Mouse (Mus musculus) brain, embryonic 14.5 days (tissue): ENCODE data around the gene Aip. TPM values are rescaled to one million over a fixed set of nuclear protein-coding genes. Genes with fewer than 3 reads are reported as not detected.
"Not testable (repeated sequence)": the region's sequence is repeated elsewhere in the genome, so short reads cannot be mapped to it uniquely, and the experiment has no call there.

Source experiments
- DNase-seq: peaks from one replicate; pipeline ENCODE4 v3.0.0-alpha.2; 2011; ENCODE audit warnings: low read depth
- CTCF ChIP-seq: fragments of 200-500 bp; IDR thresholded peaks from 2 replicates; pipeline ENCODE4 v1.5.1; 2012; ENCODE audit warnings: inconsistent platforms, mild to moderate bottlenecking, moderate library complexity, borderline replicate concordance; ENCODE audit not compliant: insufficient read depth, insufficient read length; ENCODE audit errors: extremely low read depth
- POLR2A ChIP-seq: fragments of 200-500 bp; IDR thresholded peaks from 2 replicates; pipeline ENCODE4 v1.6.1; 2012; ENCODE audit warnings: mild to moderate bottlenecking, inconsistent platforms, borderline replicate concordance; ENCODE audit not compliant: poor library complexity, insufficient read depth, insufficient read length, severe bottlenecking; ENCODE audit errors: extremely low read depth
- polyA plus RNA-seq: library from polyadenylated mRNA; depleted of rRNA; stranded (reverse); fragments of >200 nt; gene quantifications from 2 replicates; pipeline ENCODE4 v1.2.3, GENCODE M21; 2012

Gene Aip
- polyA plus RNA-seq, 1 experiment, result 88.6 TPM

DNA sequence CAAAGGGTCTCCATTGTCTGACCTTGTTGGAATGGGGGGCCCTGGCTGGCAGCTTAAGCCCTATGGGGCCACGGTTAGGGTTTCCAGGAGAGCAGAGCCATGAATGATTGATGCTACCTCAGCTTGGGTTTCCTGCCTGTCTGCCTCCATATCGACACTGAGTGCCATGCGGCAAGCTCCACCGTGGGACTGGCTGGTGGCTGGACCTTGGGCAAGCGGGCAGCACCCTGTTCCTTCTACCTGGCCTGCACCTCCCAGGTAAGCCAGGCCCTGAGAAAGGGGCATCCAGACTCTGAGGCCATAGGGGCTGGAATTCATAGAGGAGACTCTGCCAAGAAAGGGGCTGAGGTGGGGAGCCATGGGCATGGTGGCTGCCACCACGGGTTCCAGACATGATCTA lies 14.5 kb upstream of the Aip start:
- DNase-seq, result no peak
- TF ChIP-seq CTCF, result no peak

DNA sequence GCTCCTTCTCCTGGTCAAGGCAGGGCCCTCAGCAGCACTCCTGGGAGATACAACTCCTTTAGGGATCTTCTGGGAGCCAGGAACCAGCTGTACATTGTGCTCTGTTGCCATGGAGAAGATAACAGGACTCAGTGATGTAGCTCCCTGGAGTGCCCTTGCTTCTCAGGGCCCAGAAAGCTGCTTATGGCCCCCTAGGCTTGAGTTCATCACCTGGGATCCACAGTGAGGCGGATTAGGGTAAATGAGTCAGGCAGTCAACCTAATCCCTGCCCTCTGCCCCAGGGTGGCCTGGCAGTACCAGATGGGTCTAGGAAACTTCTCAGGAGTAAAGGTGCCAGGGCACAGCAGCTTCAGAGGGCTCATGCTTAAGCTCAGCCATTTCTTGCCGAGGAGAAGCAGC lies 13.8 kb upstream of the Aip start, which contains the start of gene Gpr152:
Gene Gpr152, plus strand, starts transcription at position 342 of the 400 bp plus-strand sequence.
- DNase-seq, result no peak
- no peak for TF ChIP-seq POLR2A
- TF ChIP-seq CTCF, result no peak

DNA sequence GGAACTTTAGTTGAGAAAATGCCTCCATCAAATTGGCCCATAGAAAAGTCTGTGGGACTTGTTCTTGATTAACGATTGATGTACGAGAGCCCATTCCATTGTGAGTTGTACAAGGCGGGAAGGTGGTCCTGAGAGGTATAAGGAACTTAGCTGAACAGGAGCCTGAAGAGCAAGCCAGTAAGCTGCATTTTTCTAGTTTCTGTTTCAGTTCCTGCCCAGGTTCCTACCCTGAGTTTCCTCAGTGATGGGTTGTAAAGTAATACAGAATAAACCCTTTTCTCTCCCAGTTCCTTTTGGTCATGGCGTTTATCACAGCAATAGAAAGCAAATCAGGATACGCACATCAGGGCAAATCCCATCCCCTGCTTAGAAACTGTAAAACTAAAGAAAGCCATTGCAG lies 12.3 kb upstream of the Aip start:
- TF ChIP-seq POLR2A (no peak), CTCF (no peak)
- DNase-seq, result no peak

DNA sequence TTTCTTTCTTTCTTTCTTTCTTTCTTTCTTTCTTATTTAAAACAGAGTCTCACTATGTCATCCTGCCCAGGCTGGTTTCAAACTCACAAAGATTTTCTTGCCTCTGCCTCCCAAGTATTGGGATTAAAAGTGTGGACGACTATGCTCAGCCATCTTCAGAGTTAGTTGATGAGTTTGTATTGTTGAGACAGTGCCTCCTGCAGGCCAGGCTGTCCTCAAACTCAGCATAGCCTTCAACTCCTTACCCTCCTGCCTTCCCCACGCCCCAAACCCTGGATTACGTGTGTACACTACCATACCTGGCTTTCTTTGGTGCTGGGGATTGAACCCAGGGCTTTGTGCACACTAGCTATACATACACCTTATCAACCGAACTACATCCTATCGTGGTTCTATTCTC lies 10.8 kb upstream of the Aip start:
- no peak for TF ChIP-seq POLR2A
- no peak for TF ChIP-seq CTCF
- DNase-seq, result no peak

DNA sequence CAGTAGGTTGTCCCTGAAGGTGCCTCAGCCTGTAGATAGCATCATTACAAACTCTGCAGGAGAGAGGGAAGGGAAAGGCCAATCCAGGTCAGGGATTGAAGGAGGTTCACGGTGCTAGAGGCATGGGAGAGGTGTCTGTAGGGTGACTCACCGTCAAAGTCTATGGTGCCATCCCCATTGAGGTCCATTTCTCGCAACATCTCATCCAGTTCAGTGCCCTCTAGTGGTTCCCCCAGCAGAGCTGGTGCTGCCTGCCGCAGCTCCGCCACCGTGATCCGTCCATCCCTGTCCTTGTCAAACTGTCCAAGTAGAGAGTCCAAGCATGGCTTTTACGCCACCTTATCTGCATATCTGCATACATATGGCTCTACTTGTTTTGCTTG lies 10.3 kb upstream of the Aip start:
- DNase-seq, result not testable (repeated sequence)
- TF ChIP-seq CTCF, result peak; percentile 16; the same call in 1 of the 2 replicates

DNA sequence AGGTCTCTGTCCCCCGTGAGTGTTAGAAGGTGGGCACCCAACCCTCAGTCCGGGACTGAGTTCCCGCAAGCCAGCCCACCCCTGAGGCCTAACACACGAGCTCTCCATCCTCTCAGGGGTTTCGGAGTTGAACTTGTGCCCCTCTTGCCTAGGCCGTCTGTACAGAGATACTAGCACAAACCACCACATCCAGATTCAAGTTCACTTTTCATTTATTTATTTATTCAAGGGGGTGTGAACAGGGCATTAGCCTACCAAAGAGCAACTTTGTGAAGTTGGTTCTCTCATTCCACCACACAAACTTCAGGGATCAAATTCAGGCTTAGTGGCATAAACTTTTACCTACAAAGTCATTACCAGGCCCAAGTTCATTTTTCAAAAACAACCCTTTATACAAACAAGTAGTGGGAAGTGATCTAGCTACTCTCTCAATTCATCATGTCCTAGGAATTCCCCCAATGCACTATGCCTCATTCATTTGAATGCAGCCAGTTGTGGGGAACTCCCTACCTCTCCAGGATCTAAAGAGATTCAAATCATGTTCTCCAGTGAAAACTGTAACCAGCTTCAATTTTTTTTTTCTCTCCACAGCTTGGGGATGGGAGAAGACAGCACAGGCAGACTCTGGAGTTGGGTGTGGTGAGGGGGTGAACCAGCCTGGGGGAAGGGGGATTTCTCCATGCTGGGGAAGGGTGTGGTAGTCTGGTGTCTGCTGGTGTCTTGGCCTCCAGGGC lies 9.7 kb upstream of the Aip start:
- DNase-seq, result not testable (repeated sequence)

DNA sequence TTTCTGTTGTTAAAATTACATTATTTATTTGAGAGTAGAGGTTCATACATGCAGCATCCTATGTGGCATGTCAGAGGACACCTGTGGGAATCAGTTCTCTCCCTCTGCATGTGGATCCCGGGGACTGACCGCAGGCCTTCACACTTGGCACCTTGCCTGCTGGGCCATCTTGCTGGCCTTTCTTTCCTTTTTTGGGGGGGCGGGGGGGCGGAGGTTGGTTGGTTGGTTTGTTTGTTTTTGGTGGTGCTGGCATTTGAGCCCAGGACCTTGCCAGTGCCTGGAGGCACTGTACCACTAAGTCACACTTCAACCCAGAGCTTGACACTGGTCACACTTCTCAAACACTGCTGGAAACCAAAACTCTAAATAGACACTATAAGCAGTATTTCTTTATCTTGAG lies 8.7 kb upstream of the Aip start:
- DNase-seq, result no peak
- TF ChIP-seq POLR2A, result no peak

DNA sequence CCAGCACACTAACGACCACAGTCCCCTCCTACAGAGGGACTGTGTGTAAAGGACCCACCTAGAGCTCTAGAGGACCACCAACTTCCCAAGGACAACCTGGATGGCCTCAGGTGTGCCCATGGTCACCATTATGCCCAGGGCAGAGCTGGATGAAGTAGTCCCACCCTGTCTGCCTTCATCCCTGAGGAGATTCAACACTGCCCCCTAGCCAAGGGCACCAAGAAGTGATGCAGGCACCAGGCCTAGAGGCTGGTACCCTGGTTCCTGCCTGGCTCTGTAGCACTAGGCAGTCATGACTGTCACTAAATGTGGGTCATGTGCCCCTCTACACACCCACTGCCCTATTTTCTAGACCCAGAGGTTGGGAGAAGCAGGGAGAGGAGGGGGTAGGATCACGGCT lies 6.1 kb upstream of the Aip start:
- DNase-seq, result no peak
- TF ChIP-seq CTCF, result no peak
- TF ChIP-seq POLR2A, result no peak

DNA sequence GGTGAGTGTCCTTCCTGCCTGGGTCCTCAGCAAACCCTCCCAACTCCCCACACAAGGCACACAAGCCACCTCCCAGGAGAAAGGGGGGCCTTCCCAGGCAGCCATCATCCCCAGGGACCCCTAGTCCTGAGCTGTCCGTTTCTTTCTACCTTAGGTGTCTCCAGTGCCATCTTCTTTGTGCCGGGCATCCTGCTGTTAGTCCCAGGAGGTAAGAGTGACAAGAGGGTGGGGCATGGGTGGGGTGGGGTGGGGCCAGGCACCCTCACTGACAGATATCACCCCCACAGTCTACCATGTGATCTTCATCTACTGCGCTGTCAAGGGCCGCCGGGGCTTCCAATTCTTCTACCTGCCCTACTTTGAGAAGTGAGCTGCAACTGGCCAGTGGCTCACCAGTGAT lies 5.4 kb upstream of the Aip start:
- TF ChIP-seq CTCF (no peak), POLR2A (no peak)
- no peak for DNase-seq

DNA sequence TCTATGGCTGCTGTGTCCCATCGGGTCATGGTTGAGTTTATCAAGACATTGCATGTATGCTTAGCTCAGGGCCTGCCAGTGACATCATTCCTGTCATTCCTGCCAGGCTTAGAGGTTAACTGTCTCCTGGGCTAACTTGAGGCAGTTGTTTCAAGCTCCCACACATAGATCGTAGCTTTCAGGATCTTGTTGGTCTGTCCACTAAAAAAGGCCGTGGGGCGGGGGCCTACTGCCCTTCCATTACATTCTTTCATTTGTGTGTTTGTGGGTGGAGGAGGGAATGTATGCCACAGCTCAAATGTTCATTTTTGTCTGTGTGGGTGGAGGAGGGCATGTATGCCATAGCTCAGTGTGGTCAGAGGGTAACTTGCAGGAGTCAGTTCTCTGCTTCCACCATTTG lies 4.4 kb upstream of the Aip start:
- no peak for DNase-seq
- TF ChIP-seq POLR2A, result no peak
- no peak for TF ChIP-seq CTCF

DNA sequence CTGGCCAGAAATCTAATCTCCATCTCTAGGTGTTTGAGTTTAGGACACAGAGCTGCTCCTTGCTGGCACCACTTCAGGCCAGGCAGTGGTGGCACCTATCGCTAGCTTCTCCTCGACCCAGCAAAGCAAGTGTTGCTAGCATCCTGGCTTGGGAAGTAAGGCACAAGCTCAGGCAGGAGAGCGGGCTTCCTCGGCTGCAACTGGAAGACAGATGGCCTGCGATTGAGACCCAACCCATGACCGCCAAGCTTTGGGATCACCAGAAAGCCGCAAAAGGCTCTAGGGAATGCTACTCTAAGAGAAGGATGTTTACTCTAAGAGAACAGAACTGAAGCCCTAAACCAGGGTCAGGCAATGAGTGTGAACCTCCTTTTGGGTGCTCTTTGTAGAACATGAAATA lies 3.8 kb upstream of the Aip start:
- DNase-seq, result no peak
- TF ChIP-seq POLR2A (no peak), CTCF (no peak)

DNA sequence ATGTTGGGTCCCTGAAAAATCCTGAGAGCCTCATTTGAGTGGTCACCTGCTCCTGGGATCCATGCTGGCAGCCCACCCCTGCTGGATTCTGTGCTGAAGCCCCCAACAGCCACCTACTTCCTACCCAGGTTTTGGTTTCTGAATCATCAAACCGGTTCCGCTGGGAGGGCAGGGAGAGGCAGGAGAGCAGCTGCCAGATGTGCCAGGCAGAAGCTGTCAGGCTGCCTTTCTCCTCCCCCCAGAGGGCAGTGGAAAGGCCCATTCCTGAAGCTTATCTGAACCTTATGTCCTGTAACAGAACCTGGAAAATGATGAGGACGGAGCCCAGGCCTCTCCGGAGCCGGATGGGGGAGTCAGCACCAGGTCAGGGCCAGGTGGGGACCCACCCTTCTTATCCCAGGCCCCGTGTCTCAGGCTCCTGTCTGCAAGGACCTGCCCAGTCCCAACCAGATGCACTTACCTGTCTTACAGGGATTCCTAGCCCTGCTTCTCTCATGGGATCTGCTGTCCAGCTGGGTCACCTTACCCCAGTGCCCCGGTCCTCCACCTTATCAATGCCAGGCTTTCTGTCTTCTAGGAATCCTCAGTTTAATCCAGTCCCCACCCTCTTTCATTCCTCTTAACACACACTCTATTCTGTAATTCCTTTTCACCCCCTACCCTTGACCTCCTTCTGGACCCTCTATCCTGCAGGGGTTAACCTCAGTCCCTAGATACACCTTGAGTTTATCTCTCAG lies 1.3 kb upstream of the Aip start:
- DNase-seq, result no peak
- TF ChIP-seq POLR2A, result no peak

DNA sequence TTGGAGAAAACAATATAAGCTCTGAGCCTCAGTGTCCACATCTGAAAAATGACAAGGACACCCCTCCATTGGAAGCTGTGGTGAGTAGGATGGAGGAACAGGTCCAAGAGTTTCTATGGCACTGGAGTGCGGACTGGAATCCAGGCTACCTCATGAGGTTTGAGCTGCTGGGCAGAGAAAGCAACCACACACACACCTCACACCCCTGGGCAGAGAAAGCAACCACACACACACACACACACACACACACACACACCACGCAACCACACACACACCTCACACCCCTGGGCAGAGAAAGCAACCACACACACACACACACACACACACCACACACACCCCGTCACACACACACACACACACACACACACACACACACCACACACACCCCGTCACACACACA lies 390 bp downstream of the Aip start:
- peak; percentile 49 for DNase-seq

DNA sequence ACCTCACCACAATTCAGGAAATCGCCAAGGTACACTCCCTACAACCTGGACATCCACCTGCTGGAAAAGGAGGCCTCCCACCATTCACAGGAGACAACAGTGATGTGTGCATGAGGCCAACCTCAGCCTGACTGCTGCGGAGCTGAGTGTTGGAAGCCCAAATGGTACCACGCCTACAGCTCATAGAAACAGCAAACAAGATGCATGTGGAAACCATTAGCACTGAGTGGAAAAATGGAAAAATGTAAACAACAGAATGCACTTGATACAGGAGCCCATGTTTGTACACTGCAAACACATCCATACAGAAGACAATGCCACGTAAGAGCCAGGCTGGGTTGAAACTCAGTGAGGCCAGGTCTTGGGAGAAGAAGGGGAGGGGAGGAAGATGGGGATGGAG lies 1.2 kb downstream of the Aip start:
- no peak for DNase-seq
- TF ChIP-seq CTCF, result no peak
- TF ChIP-seq POLR2A, result no peak

DNA sequence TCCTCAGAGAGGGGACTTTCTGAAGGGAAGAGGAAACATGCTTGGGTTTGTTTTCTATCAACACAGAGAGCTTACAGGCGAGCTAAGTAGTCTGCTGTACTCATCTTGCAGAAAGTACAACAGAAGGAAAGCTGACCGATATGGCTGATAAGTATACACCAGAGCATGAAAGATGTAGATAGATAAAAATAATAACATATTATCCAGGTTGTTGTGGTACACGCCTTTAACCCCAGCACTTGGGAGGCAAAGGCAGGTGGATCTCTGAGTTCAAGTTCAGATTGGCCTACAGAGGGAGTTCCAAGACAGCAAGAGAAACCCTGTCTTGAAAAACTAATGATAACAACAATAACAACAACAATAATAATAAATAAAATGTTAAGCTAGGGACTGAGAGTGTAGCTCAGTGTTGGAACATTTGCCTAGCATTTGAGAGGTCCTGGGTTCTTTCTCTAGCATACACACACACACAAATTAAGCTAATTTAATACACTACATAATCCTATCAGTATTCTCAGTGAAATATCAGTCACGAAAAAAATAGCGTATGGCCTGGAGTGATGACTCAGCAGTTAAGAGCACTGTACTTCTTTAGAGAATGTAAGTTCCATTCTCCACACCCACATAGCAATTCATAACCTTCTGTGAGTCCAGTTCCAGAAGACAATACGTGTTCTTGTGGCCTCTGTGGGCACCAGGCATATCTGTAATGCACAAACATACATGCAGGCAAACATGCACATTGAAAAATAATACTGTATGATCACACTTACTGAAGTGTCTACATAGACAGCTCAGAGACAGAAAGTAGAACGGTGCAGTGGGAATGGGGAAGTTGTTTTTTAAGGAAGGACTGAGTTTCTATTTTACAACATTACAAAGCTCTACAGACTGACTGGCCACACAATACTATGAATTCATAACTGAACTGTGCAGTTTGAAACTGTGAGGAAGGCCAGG lies 3.0 kb downstream of the Aip start:
- TF ChIP-seq POLR2A (no peak), CTCF (no peak)

DNA sequence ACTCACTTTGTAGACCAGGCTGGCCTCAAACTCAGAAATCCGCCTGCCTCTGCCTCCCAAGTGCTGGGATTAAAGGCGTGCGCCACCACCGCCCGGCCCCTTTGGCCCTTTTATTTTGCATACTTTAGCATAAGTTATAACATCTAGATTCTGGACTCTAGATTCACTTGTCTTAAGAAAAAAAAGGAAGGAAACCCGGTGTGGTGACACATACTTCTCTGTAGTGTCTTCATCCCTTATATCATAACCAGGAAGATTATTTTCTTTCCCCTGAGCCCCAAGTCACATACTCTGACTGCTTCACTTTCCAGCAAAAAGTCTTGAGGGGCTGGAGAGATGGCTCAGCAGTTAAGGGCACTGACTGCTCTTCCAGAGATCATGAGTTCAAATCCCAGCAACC lies 3.8 kb downstream of the Aip start:
- DNase-seq, result not testable (repeated sequence)

More for the DNA sequence above, 3.0 kb downstream of the Aip start:
- no peak for DNase-seq
